Mouse (Mus musculus) megakaryocyte-erythroid progenitor cell, adult 5-6 weeks (primary cell): ENCODE results near the gene Ripk4. TPM values are rescaled to one million over a fixed set of nuclear protein-coding genes. Genes with fewer than 3 reads are reported as not detected.

Source experiments
- ATAC-seq: replicated peaks from 2 replicates; pipeline ENCODE4 v1.8.0; 2016; ENCODE audit warnings: mild to moderate bottlenecking, inconsistent platforms; ENCODE audit not compliant: severe bottlenecking, poor library complexity, low FRiP score, low TSS enrichment
- total RNA-seq, 2 experiments: library from RNA; stranded (forward) in 1 of 2; stranded (reverse) in 1 of 2; fragments of 200-1000, 215-1000 nt in 1 of 2; fragments of >200 nt in 1 of 2; fragmentation: Nextera tagmentation in 1 of 2; gene quantifications; 2 replicates each; pipeline ENCODE4 v1.2.3; 2014 to 2017

The Ripk4 gene
- total RNA-seq (2014; fragmentation: Nextera tagmentation) (not detected in 2 replicates), total RNA-seq (2017) (not detected in 2 replicates)

DNA sequence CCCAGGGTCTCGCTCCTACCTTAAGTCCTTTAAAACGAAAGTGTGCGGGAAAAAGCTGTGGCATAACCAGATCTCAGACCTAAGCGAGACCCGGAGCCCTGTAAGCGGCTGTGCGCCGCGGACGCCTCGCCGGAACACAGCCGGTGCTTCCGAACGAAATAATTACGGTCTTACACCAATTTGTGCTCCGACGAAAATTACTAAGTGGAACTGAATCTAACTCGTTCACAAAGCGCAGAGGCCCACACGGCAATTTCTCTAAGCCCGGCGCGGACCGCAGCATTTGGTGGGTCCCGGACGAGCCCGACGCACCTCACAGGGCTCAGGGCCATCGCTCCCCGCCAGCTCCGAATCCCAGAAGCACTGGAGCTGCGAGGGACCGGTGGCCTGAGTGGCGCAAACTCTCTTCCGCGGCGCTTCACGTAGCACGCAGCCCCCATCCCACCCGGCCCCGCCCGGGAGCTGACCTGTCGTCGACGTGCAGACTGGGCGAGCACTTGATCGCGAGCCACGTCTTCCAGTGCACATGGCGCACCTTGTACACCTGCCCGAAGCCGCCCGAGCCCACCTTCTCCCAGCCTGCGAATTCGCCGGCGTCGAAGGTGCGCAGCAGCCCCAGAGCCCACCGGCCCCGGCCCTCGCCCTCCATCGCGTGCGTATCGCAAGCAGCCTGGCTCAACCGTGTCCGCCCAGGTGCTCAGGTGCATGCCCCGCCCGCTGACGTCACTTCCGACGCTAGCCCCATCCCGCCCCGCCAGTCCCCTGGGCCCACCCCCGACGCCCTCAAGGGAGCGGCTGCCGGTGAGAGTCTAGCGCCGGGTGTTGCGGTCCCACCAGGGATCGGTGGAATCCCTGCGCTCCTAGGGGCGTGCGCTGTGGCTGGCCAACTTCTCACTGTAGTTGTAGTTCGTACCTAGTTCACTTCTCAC is at the start of gene Ripk4:
Gene Ripk4, minus strand, starts transcription at position 727 of the 929 bp plus-strand sequence.
- ATAC-seq: 0 out of 2 replicates have a peak, but pooled peaks have one; percentile 19

DNA sequence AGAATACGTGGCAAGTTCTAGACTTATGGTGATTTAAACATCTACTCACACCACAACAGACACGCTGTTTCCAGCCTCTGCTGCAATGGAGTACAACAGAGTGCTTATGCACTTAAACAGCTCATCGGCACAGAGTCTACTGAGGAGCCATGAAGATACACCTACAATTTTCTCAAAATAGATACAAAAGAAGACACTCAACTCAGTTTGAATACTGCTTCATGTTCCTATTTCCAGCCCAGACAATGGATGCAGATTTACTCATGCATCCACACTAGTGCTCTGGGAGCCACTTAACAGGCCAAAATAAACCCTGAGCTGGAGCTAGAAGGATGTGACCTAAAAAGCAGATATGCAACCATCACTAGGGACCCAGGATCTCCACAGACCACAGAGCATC is 45.3 kb upstream of the Ripk4 start:
- ATAC-seq: no peak

DNA sequence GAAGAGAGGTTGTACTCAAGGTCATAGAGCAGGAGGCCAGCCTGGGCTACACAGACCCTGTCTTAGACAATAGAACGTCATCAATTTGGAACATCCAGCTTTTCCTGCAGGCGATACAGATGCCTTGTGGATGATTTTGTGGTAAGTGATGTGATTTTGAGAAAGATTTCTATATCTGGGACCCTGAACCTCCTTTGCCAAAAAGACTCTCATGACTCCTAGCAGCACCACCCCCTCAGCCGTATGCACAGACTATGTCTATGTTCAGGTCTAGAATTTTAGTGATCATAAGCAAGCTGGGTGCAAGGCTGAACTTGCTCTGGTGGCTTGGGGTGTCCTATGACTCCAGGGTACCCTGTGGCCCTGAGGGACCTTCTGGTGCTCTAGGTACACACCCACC is 42.1 kb upstream of the Ripk4 start:
- ATAC-seq: no peak

DNA sequence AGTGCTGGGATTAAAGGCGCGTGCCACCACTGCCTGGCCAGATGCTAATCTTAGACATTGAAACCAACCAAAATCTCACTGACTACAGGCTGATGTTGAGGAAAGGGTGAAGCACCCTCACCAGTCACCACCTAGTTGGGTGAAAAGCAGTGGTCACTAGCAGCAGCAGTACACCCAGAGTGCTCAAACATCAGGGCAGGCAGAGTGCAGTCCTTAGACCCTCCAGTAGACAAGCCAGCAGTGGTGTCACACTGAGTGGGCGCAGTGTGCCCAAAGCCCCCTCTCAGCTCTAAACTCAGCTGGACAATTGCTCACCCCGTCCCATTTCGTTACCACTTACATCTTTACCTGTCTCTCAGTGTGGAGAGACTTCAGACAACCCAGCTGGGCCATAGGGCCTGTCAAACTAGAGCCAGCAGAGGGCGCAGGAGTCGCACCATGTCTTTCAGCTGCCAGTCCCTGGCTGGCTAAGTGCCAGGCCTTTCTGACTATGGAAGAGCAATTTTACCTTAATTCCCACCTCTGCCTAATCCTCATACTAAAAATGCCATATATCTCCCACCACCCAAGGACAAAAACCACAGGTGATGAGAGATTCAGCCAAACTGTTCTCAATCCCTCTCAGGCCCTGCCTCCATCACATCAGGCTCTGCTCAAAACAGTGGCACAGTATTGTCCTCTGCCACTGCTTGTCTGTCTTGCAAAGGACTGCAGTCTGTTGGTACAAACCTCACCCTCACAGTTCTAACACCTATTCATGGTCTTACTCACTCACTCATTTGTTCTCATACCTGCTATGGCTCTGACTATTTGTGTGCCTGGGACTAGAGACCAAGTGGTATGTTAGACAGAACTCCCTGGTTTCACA is 41.3 kb upstream of the Ripk4 start:
- ATAC-seq: peak; percentile 84

DNA sequence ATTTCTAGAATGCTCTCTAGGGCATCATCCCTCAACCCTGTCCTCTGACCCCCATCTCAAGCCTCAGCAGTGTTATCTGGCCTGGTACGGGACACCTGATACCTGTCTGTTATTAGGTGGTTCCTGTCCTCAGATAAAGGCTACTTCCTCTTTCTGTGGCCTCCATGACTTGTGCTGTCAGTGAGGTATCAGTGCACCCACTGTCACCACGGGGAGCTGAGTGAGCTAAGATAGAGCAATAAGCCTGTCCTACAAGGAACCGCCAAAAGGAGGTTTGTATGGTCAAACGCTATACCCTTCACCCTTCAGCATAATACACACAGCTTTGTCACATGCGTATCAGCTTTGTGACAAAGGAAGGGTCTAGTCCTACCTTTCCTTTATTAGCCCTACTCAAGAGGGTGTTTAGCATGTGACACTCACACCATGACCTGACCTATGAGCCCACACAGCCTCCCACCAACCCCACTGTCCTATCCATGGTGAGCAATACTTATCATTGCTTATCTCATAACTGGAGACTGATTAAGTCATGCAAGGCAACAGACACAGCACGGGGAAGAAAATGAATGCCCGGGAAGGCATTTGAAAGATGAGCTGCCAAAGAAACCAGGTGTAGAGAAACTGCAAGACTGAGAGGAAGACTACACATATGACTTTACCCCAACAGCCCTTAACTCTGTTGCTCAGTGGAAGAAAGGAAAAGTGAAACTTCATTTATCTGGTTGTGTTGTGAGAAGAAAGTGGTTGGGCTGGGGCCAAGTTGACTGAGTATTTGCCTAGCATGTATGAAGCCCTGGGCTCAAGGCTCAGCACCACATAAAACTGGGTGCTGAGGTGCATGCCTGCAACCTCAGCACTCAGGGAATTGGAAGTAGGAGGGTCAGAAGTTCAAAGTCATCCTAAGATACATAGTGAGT is 34.6 kb upstream of the Ripk4 start:
- peak; percentile 77 for ATAC-seq

DNA sequence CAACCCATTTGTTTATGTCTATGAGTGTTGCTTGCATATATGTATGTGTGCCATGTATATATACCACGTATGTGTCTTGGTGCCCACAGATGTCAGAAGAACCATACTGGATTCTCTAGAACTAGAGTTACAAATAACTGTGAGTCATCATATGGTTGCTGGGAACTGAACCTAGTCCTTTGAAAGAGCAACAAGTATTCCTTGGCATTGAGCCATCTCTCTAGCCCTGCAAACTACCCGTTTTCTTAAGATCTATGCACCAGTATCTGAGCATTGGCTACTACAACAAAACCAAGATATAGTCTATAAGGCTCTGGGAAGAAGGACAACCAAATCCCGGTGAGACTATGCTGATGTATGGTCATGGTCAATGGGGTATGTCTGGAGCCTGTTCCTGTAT is 33.6 kb upstream of the Ripk4 start:
- ATAC-seq: no peak

DNA sequence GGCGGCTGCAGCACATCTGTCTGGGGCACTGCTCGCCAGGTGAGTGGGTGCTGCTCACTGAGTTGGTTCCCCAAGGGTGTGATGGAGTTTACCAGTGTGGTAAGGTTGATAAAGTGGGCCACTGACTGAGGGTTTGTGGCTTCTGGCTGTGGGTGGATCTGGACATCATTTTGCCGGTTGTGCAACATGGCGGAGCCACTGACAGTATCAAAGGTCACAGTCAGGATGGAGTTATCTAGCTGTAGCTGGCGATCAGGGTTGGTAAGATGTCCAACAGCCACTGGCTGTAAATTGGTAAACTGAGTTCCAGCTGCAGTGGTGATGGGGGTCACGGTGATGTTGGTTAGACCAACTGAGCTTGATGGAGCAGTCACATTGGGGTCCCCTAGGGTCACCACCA is 30.7 kb upstream of the Ripk4 start:
- ATAC-seq: no peak

DNA sequence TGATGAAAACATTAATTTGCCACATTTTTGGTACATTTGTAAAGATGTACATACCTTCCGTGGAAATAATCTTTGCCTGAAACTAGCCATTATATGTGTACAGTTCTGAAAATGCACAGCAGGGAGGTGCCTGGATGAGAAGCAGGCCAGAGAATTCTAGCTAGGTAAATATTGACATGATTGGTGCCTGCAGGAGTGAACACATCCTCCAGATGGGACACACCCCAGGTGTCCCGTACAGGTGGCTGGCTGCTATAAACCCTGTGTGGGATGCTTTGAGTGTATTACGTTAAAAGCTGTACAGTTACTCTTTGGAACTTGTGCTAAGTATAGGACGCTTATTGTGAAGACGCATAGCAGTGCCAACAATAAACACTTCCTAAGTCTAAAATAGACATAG is 19.5 kb upstream of the Ripk4 start:
- ATAC-seq: no peak

DNA sequence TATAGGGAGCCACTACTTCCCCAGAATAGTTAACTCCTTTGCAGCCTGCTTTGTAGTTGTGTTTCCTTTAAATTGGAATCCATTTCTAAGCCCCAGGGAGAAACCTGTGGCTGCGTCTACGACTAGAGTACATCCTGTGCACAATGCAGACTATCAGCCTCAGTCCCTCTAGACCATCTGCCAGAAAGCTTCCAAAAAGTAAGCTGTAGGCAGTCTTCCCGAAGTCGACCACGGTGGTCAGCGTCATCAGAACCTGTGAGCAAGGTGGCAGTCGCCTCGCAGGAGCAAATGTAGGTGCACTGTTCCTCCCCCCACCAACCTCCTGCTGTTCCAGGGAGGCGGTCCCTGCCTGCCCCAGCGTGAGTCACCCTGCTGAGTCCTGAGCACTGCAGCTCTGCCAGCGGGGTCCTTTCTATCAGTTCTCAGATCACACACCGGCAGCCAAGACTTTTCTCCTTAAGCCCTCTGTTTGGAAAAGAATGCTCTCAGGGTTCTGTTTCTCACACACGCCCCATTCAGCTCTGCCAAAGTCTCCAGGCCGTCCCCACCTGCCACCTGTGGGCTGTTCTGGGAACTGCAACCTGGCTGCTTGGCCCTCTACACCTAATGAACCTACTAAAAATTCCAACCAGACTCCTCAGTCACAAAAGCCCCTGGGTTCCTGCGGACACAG is 14.9 kb upstream of the Ripk4 start:
- peak; percentile 99 for ATAC-seq

DNA sequence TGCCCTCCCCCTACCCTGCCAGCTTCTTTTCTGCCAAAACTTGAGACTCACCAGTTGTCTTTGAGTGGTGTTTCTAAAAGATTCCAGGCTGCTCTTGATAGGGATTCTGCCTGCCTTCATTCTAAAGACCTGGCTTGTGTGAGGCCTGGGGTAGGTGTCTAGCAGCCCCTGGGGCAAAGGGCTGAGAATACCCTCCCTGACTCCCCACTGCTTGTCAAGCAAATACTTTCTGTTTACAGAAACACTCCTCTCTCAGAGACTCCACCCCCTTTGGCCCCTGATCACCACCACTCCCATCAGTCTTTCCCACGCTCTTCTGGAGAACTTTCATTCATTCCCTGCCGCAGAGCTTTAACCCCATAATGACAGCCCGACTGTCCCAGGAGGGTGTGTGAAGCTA is 2.9 kb upstream of the Ripk4 start:
- ATAC-seq: no peak

DNA sequence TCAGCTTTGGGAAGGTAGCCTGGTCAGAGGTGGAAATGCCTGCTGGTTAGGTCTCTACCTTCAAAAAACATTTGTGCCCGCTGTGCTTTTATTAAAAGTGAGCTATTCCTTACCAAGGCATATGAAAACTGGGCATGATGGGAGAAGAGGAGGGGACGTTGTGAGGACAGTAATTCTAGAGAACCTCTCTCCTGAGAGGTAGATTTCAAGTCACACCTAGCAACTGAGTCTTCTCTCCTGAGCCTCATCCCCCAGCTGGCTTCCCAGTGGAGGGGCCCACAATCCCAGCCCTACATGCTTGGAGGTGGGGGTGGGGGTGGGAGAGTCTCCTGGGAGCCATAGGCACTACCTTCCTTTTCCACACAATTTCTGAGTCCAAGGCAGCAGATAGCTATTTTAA is 1.0 kb upstream of the Ripk4 start:
- no peak for ATAC-seq

DNA sequence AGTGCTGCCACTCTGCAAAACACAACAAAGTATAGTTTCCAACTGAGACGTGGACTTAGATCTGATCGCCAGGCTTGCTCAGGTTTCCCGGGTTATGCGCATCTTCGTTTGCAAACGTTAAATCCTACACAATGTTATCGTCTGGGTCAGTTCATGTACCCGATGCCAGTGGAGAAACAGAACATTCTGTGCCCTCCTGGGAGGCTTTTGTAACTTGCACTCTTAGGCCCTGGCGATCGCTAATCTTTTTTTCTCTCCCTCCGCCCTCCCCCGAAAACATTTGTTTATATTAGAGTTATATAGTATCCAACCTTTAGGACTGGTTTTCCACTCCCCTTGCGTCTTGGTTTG is 378 bp upstream of the Ripk4 start:
- ATAC-seq: no peak

DNA sequence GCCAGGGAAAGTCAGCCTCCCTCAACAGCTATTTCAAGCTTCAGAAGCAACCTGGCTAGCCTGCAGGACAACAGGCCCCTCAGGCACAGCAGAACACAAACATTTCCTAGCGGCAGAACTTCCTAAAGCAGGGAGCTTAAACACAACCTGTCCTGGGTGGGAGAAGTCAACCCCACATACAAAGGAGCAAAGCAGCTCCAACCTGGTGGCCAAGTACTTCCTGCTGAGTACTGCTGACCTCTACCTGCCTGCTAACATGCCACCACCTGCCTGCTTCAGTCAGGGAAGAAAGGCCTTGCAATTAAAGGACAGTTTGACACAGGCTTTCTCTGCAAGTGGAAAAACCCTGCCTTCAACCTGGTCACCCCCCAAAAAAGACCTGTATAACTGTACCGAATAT is 1.8 kb downstream of the Ripk4 start:
- ATAC-seq: no peak

DNA sequence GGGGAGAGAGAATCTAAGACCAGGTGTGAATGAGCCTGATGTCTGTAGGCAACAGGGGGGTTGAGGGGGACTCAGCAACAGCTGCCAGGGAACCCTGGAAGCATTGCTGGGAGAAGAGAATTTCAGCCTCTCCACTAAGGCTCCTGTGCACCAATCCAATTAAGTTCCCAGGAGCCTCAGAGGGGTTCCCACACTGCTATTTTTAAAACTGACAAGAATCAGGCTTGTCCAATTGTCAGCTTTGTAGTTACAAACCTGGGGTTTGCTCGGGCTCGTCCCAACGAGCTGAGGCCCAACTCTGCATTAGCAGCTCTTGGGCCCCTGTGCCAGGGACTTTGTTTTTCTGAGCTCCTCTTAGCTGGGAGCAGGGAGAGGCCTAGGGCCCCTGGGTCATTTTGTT is 3.9 kb downstream of the Ripk4 start:
- ATAC-seq: no peak

DNA sequence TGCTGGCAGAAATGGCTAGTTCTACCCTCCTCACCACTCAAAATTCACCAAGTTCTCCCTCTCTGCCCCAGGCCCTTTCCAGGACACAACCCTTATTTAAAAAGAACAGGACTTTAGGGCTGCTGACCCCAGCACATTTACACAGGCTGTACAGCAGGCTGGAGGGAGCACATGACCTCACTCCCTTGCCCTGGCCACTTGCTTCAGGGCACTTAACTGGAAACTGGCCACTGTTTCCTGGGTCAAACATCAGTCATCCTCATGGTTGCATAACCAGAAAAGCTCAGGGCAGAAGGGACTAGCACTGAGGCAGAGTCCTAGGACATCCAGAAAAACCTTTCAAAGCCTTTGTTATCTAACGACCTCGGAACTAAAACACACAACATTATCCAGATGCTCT is 5.3 kb downstream of the Ripk4 start:
- ATAC-seq: no peak

DNA sequence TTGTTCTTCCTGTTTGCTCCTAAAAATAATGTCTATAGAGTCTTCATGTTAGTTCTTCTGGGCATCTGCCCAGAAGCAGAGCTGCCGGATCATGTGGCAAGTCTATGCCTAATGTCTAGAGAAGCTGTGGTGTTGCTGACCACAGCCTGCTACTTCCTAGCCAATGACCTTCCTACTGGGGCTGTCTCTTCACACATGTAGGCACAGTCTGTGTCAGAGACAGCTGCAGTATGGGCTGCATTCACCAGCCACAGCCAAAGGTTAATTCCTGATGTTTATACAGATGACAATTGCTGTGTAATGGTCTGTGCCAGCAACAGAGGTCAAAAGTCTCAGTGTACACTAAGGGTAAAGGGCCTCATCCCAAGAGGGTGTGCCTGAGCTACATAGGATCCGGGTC is 7.1 kb downstream of the Ripk4 start:
- no peak for ATAC-seq

DNA sequence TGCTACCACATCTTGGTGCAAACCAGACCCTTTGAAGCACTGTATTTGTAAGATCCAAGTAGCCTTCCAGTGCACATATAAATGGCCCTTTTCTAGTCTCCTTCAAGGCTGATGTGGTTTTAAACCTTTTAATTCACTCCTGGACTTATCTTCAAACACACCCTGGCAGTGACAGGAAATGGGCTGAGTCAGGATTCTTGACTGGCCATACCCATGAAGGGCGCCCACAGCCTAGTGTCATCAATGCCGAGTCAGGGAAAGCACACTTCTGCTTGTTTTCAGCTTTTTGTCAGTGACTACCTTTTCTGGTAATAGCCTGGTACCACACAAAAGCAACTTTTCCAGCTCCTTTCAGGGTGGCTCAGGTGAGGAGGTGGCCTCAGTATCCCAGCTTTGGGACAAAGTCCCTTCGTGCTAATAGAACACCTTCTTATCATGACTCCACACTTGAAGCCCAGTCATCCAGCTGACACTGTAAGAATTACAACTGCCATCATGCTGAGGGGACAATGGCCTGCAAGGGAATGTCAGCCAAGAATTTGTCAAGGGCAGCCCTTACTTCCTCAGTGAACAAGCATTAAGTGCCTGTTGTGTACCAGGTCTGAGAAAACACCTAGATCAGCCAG is 11.2 kb downstream of the Ripk4 start:
- 0 out of 2 replicates have a peak, but pooled peaks have one; percentile 25 for ATAC-seq

DNA sequence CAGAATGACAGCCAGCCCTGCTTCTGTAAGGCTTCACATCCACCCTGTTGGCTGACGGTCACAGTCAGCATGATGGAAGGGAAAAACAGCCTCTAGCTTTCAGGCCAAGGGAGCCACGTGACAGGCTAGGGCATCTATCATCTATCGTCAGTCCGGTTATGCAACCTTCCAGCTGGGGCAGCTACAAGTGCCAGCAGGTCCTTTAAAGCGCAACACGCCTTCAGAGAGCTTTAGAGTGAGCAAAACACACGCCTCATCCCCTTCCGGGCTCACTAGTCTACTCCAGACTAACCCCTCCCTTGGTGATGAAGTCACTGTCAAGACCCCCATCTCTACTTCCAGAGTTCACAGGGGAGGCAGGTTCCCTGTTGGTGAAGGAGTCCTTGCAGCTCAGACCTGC is 11.7 kb downstream of the Ripk4 start:
- ATAC-seq: no peak

DNA sequence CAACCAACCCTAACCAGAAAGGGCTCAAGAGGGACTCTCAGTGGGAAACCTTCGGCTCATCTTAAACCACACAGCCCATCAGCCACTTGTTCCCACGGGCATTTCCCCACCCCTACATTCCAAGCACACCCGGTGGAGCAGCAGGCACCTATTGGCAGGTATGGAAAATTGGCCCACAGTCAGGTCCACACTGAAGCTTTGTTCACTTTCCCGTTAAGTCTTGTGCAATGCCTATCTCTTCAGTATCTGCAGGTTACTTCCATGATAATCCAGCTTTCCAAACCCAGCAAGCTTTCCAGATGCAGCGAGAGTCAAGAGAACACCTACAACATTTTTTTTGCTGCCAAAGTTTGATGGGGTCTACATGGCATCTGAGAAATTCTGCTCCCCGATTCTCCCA is 15.2 kb downstream of the Ripk4 start:
- no peak for ATAC-seq
